Mouse (Mus musculus): ENCODE results near the gene Nrg3.

DNA sequence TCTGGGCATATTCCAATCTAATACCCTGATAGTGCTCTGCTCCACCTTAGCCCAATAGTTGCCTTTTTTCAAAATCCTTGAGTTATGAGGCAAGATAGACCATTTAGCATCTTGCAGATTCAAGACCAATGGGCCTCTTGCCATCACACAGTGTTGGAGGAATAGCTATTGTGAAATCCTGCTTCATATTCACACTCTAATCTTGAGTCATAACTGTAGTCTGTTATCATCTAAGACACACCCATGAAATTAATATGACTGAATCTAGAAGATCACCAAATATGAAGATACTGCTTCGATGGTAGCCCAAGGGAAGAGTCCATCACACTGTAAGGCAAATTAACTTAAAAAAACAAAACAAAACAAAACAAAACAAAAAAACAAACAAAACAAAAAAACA is 937.7 kb downstream of the Nrg3 start:
- TF ChIP-seq POLR2A (IDR thresholded peaks at IDR 0.05; ENCODE audit: borderline replicate concordance, extremely low read depth, low read depth, low read length) (no peak), CTCF (IDR thresholded peaks at IDR 0.05; ENCODE audit: insufficient read depth, low read length) (no peak)
